Mouse (Mus musculus): ENCODE results near the gene Rasgrp2.

The Rasgrp2 gene

GRCm38 (mm10) chr19:6428501-6429200, 29.5 kb downstream of the Rasgrp2 start:
- DNase-seq (ENCODE audit: low spot score), result peak; percentile 59

- DNase-seq (ENCODE audit: low spot score), result no peak
Measured at GRCm38 (mm10) chr19:6443016-6443415, 43.9 kb downstream of the Rasgrp2 start.

- no peak for DNase-seq (ENCODE audit: low spot score)
Measured at GRCm38 (mm10) chr19:6445761-6446423, 46.8 kb downstream of the Rasgrp2 start.

- DNase-seq (ENCODE audit: low spot score), result no peak
Measured at GRCm38 (mm10) chr19:6446736-6447437, 47.7 kb downstream of the Rasgrp2 start.

GRCm38 (mm10) chr19:6448752-6449151, 49.6 kb downstream of the Rasgrp2 start:
- no peak for DNase-seq (ENCODE audit: low spot score)

DNA sequence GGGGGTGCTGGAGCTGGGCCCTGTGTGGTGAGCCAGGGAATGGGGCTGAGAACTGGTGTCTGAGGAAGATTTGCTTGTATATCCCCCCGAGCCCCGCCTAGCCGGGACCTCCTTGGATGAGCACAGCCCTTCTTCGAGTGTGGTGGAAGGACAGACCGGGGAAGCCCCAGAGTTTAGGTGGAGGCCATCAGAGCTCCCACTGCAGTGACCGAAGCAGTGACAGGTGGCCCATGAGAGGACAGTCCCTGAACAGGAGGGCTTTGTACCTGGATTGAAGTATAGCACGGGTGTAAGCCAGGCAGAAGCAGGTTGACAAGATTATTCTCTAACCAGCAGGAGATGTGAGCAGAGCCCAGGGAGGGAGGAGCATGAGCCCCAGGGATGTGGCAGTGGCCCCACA, 50.7 kb downstream of the Rasgrp2 start:
- DNase-seq (ENCODE audit: low spot score), result no peak

DNA sequence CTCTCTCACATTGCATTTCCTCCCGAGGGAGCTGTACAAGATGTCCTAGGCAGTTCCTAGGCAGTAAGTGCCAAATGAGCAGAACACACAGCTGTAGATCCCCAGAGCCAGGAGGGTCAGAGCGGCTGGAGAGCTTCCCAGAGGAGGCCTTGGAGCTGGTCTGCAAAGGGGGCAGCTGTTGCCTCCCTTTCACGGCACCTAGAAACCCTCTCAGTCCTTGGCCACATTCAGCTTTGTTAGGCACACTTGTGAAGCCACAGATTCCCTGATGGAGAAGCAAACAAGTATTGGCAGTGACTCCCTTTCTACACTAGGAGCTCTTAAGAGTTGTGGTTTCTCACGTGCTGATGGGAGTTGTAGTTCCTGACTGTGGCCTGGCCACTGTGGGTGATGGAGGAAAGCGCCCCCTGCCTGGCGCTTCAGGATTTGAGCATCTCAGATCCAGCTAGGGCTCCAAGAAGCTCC, 52.9 kb downstream of the Rasgrp2 start:
- peak; percentile 75 for DNase-seq (ENCODE audit: low spot score)

GRCm38 (mm10) chr19:6452672-6453310, 53.7 kb downstream of the Rasgrp2 start:
- DNase-seq (ENCODE audit: low spot score), result no peak

DNA sequence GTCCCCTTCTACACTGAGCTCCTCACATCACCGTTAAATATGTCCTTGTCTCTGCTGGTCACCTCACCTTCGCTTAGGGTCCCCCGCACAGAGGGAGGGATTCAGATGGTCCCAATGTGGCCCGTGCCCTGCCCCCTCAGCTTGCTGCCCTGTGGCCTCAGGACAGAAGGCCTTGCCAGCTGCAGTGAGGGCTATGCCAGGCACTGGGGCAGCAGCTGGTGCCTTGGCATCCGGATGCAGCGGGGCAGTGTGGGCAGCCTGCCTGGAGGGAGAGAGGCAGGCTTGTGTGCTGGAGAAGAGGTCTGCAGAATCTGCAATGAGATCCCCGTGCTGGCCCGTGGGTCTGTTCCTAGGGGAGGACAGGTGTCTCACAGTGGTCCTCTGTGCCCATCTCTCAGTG, 54.2 kb downstream of the Rasgrp2 start:
- no peak for DNase-seq (ENCODE audit: low spot score)

DNA sequence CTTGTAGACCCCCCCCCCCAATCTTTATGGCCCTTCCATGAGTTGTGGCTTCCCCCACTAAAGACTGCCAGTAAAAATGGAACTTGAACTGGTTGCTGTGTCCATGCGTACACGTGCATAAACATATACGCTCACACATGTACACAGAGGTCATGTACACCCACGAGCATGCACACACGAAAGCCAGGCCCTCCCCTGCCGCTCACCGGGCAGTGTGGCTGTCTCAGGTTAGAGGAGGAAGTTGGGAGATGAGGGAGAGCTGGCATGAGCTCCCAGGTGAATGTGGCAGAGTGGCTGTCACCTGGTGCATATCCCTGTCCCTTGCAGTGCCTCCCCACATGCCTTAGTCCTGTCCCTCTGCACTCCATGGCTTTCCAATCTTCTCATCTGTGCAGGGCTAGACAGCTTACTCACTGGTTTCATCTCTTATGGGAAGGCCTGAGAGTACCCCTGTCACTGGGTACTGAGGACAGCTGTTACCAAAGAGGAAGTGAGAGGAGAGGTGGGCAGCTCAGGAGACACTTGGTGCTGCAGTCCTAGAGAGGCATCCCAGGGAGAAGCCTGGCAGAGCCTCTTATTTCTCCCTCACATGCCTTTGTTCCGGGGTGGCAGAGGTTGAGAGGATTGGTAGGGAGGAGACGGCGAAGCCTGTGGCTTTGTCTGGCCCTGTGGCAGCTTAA, 55.0 kb downstream of the Rasgrp2 start:
- DNase-seq (ENCODE audit: low spot score), result no peak

DNA sequence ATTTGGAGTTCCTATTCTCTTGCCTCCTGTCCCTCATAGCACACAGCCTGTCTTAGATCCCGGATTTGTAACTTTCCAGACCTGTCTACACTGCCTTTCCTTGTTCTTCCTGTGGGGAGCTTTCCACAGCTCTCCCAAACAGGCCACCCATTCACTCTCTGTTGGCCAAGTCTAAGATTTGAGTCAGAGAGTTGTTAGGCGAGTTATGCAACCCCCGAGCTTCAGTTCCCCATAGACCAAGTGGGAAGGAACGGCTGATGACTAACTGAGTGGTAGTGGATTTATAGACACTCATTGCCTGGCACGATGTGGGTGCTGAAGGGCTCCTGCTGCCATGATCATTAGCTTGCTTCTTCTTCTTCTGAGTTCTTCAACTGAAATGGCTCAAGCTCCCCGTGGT, 60.4 kb downstream of the Rasgrp2 start:
- DNase-seq (ENCODE audit: low spot score), result no peak

- DNase-seq (ENCODE audit: low spot score), result no peak
Measured at GRCm38 (mm10) chr19:6462841-6463240, 63.7 kb downstream of the Rasgrp2 start.

GRCm38 (mm10) chr19:6464306-6465071, 65.3 kb downstream of the Rasgrp2 start:
- DNase-seq (ENCODE audit: low spot score), result no peak

Data from testis, postnatal 14 days (tissue).